In genomic region chr15:62249436-62249835, GRCm38 (mm10) we compare ENCODE assay signal across 11 mouse cellular contexts.
"Had no signal": no experiment of that assay in that cellular context is flagged by ENCODE, and none has a peak within 500 bp of the region (broad histone marks: within the 10 kb centered on the region; RNA-seq: fewer than 3 reads in every experiment).

No protein-coding gene starts in this region.

- DNase-seq: kidney, adult 8-10 months; kidney, postnatal 25 days; liver; liver, embryonic 13.5 days; liver, postnatal 0 days; lung, postnatal 14 days; right cerebral cortex, postnatal 14 days; thymus, postnatal 36 days had no signal

- H3K4me1 ChIP-seq: limb, embryonic 12.5 days; liver, embryonic 13.5 days had no signal

- ATAC-seq: intestine, postnatal 0 days; liver, postnatal 0 days; midbrain, embryonic 16.5 days had no signal

- H3K36me3 ChIP-seq: limb, embryonic 12.5 days had no signal

- H3K27ac ChIP-seq: limb, embryonic 12.5 days; liver, embryonic 13.5 days had no signal

- H3K9ac ChIP-seq: limb, embryonic 12.5 days; liver, embryonic 13.5 days; liver, postnatal 0 days had no signal

- H3K9me3 ChIP-seq: limb, embryonic 12.5 days; liver, embryonic 13.5 days had no signal

- H3K4me3 ChIP-seq: limb, embryonic 12.5 days; liver, embryonic 13.5 days had no signal

- H3K4me2 ChIP-seq: limb, embryonic 12.5 days; liver, embryonic 13.5 days had no signal

- H3K27me3 ChIP-seq: limb, embryonic 12.5 days; liver, embryonic 13.5 days had no signal
